Mouse (Mus musculus) layer of hippocampus, adult 11-12 months (tissue): ENCODE data around the gene Fbxo17.
"Not testable (repeated sequence)": the region's sequence is repeated elsewhere in the genome, so short reads cannot be mapped to it uniquely, and the experiment has no call there.

Experiments
- DNase-seq: peaks from one replicate; pipeline ENCODE4 v3.0.0; 2022; ENCODE audit warnings: low spot score

Gene Fbxo17

GRCm38 (mm10) chr7:28716590-28717281 lies at the start of gene Fbxo17:
Fbxo17 (plus strand) TSS chr7:28716804.
- no peak for DNase-seq

DNA sequence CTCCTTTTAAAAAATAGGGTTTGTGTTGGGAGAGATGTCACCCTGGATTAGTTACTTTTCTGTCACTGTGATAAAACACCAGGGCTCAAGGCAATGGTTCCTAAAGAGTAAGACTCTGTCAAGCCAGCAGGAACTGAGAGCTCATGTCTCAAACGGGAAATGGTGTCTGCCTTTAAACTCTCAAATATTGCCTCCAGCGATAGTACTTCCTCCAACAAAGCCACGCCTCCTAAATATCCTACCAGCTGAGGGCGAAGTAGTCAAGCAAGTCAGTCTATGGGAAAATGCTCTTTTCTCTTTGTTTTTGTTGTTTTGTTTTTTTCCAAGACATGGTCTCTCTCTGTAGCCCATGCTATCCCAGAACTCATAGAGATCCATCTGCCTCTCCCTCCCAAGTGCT lies 45.4 kb upstream of the Fbxo17 start:
- DNase-seq = no peak

DNA sequence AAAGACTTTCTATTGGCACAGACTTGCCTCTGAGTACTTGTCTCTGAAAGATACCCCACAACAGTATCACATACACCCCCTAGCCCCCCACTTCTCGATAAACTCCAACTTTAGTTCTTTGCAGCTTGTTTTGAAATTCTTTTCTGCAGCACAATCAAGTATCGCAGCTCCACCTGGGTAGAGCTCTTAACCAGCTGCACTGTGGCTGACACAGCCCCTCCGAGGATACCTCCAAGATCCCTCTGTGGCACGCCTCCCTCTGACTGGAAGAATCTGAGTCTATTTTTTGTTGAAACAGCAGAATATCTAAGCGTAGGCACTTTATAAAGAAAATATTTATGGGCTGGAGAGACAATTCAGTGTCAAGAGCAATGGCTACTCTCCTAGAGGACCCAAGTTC lies 44.3 kb upstream of the Fbxo17 start:
- DNase-seq = no peak

GRCm38 (mm10) chr7:28672786-28673185 lies 43.8 kb upstream of the Fbxo17 start:
- not testable (repeated sequence) for DNase-seq

- no peak for DNase-seq
Observed at GRCm38 (mm10) chr7:28674994-28675393, 41.6 kb upstream of the Fbxo17 start.

GRCm38 (mm10) chr7:28675746-28676145 lies 40.9 kb upstream of the Fbxo17 start:
- no peak for DNase-seq

GRCm38 (mm10) chr7:28676811-28677541 lies 39.6 kb upstream of the Fbxo17 start:
- no peak for DNase-seq

- DNase-seq = no peak
Observed at GRCm38 (mm10) chr7:28677624-28678023, 39.0 kb upstream of the Fbxo17 start.

- no peak for DNase-seq
Observed at GRCm38 (mm10) chr7:28691075-28691474, 25.5 kb upstream of the Fbxo17 start.

DNA sequence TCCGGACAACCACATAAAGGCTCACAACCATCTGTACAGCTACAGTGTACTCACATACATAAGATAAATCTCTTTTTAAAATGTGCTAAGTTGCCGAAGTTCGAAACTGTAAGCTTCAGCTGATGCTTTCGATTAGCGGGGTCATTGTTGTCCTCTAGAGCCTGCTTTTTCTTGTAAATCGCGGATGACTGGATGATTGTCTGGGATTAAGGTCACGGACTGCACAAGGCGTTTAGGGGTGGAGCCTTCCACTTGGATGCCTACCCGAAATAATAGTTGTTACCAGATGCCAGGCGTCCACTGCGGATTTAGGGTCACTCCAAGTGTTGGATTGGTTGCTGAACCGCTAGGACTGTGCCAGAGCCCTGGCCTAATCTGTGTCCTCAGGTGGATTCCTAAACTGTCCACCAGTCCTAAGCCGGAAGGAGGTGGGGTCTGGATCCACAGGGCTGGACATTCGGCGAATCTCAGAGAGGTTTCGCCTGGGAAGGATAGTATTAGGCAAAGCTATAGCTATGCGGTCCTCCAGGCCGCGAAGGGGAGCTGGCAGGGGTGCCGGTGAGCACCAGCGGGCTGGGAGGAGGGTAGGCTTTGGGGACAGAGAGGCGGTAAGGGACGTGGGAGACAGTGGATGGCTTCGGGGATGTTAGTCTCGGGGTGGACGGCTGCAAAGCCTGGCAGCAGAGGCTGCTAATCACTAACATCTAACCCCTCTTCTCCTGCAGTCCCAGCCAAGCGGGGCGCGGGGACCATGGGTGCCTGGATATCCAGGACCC lies 23.9 kb upstream of the Fbxo17 start, which contains the start of gene Fbxo27:
Gene Fbxo27, plus strand, starts transcription at position 305 of the 776 bp plus-strand sequence.
- peak; percentile 43 for DNase-seq

DNA sequence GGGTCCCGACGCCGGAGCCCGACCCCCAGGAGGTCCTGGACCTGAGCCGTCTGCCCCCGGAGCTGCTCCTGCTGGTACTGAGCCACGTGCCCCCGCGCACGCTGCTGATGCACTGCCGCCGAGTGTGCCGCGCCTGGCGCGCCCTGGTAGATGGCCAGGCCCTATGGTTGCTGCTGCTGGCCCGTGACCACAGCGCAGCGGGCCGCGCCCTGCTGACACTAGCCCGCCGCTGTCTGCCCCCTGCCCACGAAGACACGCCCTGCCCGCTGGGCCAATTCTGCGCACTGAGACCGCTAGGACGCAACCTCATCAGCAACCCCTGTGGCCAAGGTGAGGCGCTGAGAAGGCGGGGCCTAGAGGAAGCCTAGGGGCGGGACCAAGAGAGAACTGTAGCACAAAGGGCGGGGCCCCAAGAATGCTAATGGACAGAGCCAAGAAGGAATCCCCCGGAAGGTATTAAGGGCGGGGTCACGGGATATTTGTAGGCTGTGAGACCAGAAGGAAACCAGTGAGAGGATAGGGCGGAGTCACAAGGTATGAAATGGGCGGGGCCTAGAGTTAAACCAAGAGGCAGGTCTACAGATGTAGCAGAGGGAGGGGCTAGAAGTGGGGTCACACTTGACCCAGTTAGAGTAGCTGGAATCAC lies 23.2 kb upstream of the Fbxo17 start:
- peak; percentile 82 for DNase-seq

GRCm38 (mm10) chr7:28694423-28694822 lies 22.2 kb upstream of the Fbxo17 start:
- no peak for DNase-seq

DNA sequence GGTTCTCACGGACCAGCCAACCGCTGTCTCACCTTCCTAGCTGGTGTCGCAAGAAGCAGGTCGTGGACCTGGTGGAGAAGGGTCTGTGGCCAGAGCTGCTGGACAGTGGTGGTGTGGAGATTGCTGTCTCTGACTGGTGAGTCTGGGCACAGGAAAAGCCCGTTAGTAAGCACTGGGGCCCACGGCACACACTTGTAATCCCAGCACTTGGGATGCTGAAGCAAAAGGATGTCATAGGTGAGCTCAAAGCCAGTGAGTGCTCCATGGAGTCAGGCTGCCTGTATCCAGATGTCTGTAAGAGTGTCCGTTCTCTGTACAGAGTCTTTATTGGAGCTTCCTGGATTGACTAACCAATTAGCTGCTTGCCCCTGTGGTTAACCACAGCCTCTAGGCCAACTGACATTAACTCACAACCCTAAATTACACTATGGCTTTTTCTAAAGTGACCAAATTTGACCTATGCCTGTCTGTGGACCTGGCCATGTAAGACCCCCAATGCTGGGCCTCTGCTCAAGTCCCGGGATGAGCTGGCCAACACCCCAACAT lies 21.6 kb upstream of the Fbxo17 start:
- DNase-seq = no peak

DNA sequence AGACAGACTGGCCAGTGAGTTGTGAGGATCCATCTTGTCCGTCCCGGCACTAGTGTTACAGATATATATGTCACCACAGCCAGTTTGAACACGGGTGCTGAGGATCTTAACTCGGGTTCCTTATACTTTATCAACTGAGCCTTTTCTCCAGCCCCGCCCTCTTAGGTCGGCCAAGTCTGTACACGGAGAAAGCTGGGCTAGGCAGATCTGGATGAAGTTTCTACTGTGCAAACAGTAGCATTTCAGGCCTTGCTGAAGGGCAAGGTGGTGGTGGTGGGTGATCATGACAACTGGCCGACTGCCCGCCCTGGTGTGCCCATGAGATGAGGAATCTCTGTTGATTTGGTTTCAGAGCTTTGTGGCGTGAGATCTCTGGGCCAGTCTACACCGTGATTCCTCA lies 19.3 kb upstream of the Fbxo17 start:
- DNase-seq = no peak

GRCm38 (mm10) chr7:28700269-28700668 lies 16.3 kb upstream of the Fbxo17 start:
- no peak for DNase-seq

- DNase-seq = not testable (repeated sequence)
Observed at GRCm38 (mm10) chr7:28701306-28701705, 15.3 kb upstream of the Fbxo17 start.

GRCm38 (mm10) chr7:28702601-28703143 lies 13.9 kb upstream of the Fbxo17 start:
- no peak for DNase-seq

DNA sequence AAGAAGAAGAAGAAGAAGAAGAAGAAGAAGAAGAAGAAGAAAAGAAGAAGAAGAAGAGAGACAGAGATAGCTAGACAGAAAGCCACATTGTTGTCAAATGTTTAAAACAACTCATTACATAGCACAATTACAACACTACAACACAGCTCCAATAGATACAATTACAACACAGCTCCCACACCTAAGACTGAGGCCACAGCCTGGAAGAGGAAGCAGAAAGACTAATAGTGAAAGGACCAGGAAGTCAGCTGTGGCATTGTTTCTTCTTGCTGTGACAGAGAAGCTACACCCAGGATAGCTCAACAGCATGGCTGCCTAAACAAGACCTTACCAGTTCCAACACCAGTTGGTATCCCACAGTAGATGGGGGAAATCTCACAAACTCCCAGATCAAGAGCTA lies 7.2 kb upstream of the Fbxo17 start:
- no peak for DNase-seq

- no peak for DNase-seq
Observed at GRCm38 (mm10) chr7:28710962-28711361, 5.6 kb upstream of the Fbxo17 start.

GRCm38 (mm10) chr7:28714667-28715066 lies 1.9 kb upstream of the Fbxo17 start:
- DNase-seq = peak; percentile 58

GRCm38 (mm10) chr7:28715598-28715997 lies 1.0 kb upstream of the Fbxo17 start:
- DNase-seq = no peak

DNA sequence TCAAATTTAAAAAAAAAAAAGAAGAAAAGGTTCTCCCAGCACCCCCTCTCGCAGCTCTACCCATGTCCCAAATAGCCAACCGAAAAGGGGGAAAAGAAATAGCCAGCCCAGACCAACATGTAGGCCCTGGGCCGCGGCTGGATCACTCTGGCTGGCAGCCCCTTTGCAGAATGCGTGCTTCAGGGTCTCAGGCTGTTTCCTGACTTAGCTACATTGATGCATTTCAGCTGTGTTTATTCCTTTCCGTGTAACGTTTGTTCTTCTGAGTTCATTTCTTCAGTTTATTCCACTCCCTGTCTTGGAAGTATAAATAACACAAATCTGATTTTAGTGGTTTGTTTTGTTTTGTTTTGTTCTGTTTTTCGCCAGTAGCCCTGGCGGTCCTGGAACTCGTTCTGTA lies 1.1 kb downstream of the Fbxo17 start:
- no peak for DNase-seq
